Mouse (Mus musculus) heart, postnatal 0 days (tissue): ENCODE results near the gene Racgap1. TPM values are rescaled to one million over a fixed set of nuclear protein-coding genes. Genes with fewer than 3 reads are reported as not detected.

Experiments used
- ATAC-seq: fragments of 200-750 bp; cut with Nextera tagmentation; 2 replicates; pipeline ENCODE4 v1.8.0; 2017; ENCODE audit warnings: low read depth, moderate number of reproducible peaks, moderate library complexity; ENCODE audit not compliant: insufficient read depth
- DNase-seq: peaks from one replicate; pipeline ENCODE4 v3.0.0-alpha.2; 2016; ENCODE audit warnings: low spot score
- H3K27ac ChIP-seq: fragments of 300-500 bp; sonication (generic); 2 replicates; pipeline ENCODE4 v1.5.1; 2014; ENCODE audit warnings: low read depth, mild to moderate bottlenecking
- H3K27me3 ChIP-seq: fragments of 300-500 bp; sonication (generic); 2 replicates; pipeline ENCODE4 v1.6.1; 2014; ENCODE audit warnings: low read length, mixed read lengths; ENCODE audit not compliant: control insufficient read depth, insufficient read depth
- H3K36me3 ChIP-seq: fragments of 300-500 bp; sonication (generic); replicated peaks from 2 replicates; pipeline ENCODE4 v1.6.1; 2014; ENCODE audit warnings: low read length, mixed read lengths; ENCODE audit not compliant: control insufficient read depth, insufficient read depth
- H3K4me1 ChIP-seq: fragments of 300-500 bp; sonication (generic); 2 replicates; pipeline ENCODE4 v1.6.1; 2014; ENCODE audit warnings: antibody characterized with exemption; ENCODE audit not compliant: control insufficient read depth, insufficient read depth
- H3K4me2 ChIP-seq: fragments of 300-500 bp; sonication (generic); 2 replicates; pipeline ENCODE4 v1.6.1; 2014; ENCODE audit warnings: low read depth, mild to moderate bottlenecking, low read length, moderate library complexity
- H3K4me3 ChIP-seq: fragments of 300-500 bp; sonication (generic); 2 replicates; pipeline ENCODE4 v1.5.1; 2014; ENCODE audit warnings: low read depth, low read length
- H3K9ac ChIP-seq: fragments of 300-500 bp; sonication (generic); replicated peaks from 2 replicates; pipeline ENCODE4 v1.6.1; 2014; ENCODE audit warnings: low read depth, low read length, mixed read lengths
- H3K9me3 ChIP-seq: fragments of 300-500 bp; sonication (generic); replicated peaks from 2 replicates; pipeline ENCODE4 v1.6.1; 2016; ENCODE audit warnings: low read length; ENCODE audit not compliant: control insufficient read depth
- CTCF ChIP-seq: IDR thresholded peaks from 2 replicates; pipeline ENCODE4 v1.5.1; 2016; ENCODE audit warnings: antibody characterized with exemption, control low read depth, low read depth
- EP300 ChIP-seq: IDR thresholded peaks from 2 replicates; pipeline ENCODE4 v1.6.1; 2016; ENCODE audit warnings: antibody characterized with exemption, low read depth
- WGBS: fragments of 180-500 bp; shearing (Covaris S2); extraction: QIAGEN DNeasy Blood & Tissue Kit; methylation state at CpG from one replicate; pipeline ENCODE4 v1.1.7; 2014; 5-methylcytosine and 5-hydroxymethylcytosine counted together
- polyA plus RNA-seq: library from polyadenylated mRNA; unstranded; fragments of >200 nt; fragmentation: Nextera tagmentation; extraction: Ambion mirVana; gene quantifications from 2 replicates; pipeline ENCODE4 v1.2.1, GENCODE M21; 2015
- total RNA-seq: library from RNA; depleted of rRNA; stranded (reverse); fragments of >200 nt; gene quantifications from 2 replicates; pipeline ENCODE4 v1.2.3, GENCODE M21; 2014; ENCODE audit warnings: low replicate concordance

Racgap1 gene
- total and polyA plus RNA-seq, 2 experiments from 2014 or later, result 36.8 to 59.2 TPM

- peaks cover 8% of the 10 kb centered on the region for H3K4me1 ChIP-seq
- DNase-seq (no peak), ATAC-seq (no peak)
- H3K9ac ChIP-seq, result no peak overlapping the region
- no peaks in the 10 kb centered on the region for H3K9me3 ChIP-seq
- H3K27ac ChIP-seq, result no peak overlapping the region
- no peaks in the 10 kb centered on the region for H3K36me3 ChIP-seq
- peak overlapping the region; percentile 61 for H3K4me2 ChIP-seq
- WGBS, result 9% methylated on average over 21 of the region's 21 CpGs
- peak overlapping the region; percentile 27 for H3K4me3 ChIP-seq
- H3K27me3 ChIP-seq, result peaks cover 27% of the 10 kb centered on the region
- no peak for TF ChIP-seq EP300
- TF ChIP-seq CTCF, result no peak
Observed at GRCm38 (mm10) chr15:99653876-99654275, 2.4 kb upstream of the Racgap1 start.

- TF ChIP-seq CTCF, result peak; percentile 42; the same call in 1 of the 2 replicates
- no peak for TF ChIP-seq EP300
- no peak overlapping the region for H3K27ac ChIP-seq
- 8% methylated on average over 8 of the region's 8 CpGs for WGBS
- no peaks in the 10 kb centered on the region for H3K36me3 ChIP-seq
- H3K4me3 ChIP-seq, result peak overlapping the region; percentile 27
- peaks cover 11% of the 10 kb centered on the region for H3K4me1 ChIP-seq
- no peak; the same call in 1 of the 2 replicates for ATAC-seq
- no peaks in the 10 kb centered on the region for H3K9me3 ChIP-seq
- peak overlapping the region; percentile 61 for H3K4me2 ChIP-seq
- H3K9ac ChIP-seq, result no peak overlapping the region
- no peak for DNase-seq
- peaks cover 27% of the 10 kb centered on the region for H3K27me3 ChIP-seq
Observed at GRCm38 (mm10) chr15:99653291-99653690, 1.8 kb upstream of the Racgap1 start.

- Histone ChIP-seq H3K9me3 (no peaks in the 10 kb centered on the region), H3K4me3 (peak overlapping the region; percentile 95), H3K4me2 (peak overlapping the region; percentile 98), H3K9ac (no peak overlapping the region), H3K27me3 (peaks cover 27% of the 10 kb centered on the region), H3K36me3 (no peaks in the 10 kb centered on the region), H3K4me1 (peaks cover 14% of the 10 kb centered on the region), H3K27ac (no peak overlapping the region)
- WGBS, result 74% methylated on average over 10 of the region's 10 CpGs
- TF ChIP-seq CTCF (no peak), EP300 (no peak)
- no peak for DNase-seq
- ATAC-seq, result no peak
Observed at GRCm38 (mm10) chr15:99651984-99652872, 772 bp upstream of the Racgap1 start.

DNA sequence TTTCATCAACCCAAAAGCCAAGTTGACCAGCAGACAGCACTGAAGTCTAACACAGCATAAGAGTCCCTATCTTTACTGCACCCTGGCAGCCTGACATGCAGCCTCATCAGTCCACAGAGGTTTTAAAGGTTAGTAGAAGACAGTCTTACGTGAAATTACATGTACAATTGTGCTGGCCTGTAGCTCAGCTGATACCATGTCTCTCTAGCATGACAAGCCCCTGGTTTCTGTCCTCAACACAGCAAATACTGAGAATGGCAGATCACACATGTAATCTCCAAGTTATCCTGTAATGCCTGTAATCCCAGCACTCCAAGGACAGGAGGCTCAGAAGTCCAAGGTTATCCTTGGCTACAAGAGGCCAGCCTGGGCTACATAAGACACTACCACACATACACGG lies 1.2 kb downstream of the Racgap1 start:
- ATAC-seq, result no peak

DNA sequence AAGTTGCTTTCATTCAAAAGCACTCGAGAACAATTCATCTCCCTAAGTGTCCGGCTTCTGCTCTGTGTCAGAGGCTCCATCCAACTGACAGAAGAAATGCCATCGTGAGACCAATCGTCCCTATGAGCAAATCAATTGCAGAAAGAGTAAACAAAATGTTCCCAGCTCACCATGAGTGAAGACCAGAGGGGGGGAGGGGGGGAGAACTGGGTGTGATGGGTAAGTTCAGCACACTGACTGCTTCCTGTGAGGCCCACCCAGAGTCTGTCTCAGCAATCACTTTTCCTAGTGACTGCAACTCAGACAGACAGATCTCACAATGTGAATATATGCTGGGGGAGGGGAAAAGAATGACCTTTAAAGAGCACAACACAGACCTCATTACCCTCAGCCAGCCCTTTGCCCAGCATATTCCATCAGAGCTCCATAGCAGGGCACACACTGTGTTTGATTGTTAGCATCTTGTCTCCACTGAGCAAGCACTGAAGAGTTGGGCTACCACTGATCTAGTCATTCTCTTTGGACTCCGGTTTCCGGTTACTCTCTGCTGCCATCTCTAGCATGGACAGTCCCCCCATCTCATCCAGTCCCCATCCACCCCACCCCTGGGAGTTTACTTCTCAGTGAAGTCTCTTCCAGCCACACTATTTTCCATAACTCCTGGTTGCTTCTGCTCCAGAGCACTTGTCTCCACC lies 2.2 kb downstream of the Racgap1 start:
- TF ChIP-seq CTCF (no peak), EP300 (no peak)
- ATAC-seq, result no peak
- peak overlapping the region; percentile 66 for H3K27ac ChIP-seq
- H3K9me3 ChIP-seq, result no peaks in the 10 kb centered on the region
- 16% methylated on average over 6 of the region's 6 CpGs for WGBS
- H3K4me3 ChIP-seq, result peak overlapping the region; percentile 95
- no peak overlapping the region; the same call in 1 of the 2 replicates for H3K9ac ChIP-seq
- no peaks in the 10 kb centered on the region for H3K36me3 ChIP-seq
- peaks cover 29% of the 10 kb centered on the region for H3K4me1 ChIP-seq
- peaks cover 4% of the 10 kb centered on the region; the same call in 1 of the 2 replicates for H3K27me3 ChIP-seq
- H3K4me2 ChIP-seq, result peak overlapping the region; percentile 98
- DNase-seq, result no peak

More for the DNA sequence above, 1.2 kb downstream of the Racgap1 start:
- Histone ChIP-seq H3K9me3 (no peaks in the 10 kb centered on the region), H3K4me2 (peak overlapping the region; percentile 98), H3K27ac (no peak overlapping the region), H3K4me3 (peak overlapping the region; percentile 95), H3K9ac (peak overlapping the region; percentile 87; the same call in 1 of the 2 replicates), H3K4me1 (peaks cover 25% of the 10 kb centered on the region), H3K27me3 (peaks cover 15% of the 10 kb centered on the region), H3K36me3 (no peaks in the 10 kb centered on the region)
- no peak for DNase-seq
- WGBS, result 18% methylated on average over 2 of the region's 2 CpGs
- no peak for TF ChIP-seq CTCF
- TF ChIP-seq EP300, result no peak
